Mouse (Mus musculus): ENCODE results near the gene Gm7534.

- TF ChIP-seq MAFK (IDR thresholded peaks at IDR 0.05; ENCODE audit: insufficient read depth, low read depth, low read length) (no peak), HCFC1 (IDR thresholded peaks at IDR 0.05; ENCODE audit: borderline replicate concordance, insufficient read depth, low read length) (no peak), ZNF384 (IDR thresholded peaks at IDR 0.05; ENCODE audit: low read depth, low read length) (no peak)
Measured at GRCm38 (mm10) chr4:134183711-134184110, 19.1 kb downstream of the Gm7534 start.
